26 mouse cellular contexts compared by ENCODE assay signal in genomic region chr5:121596226-121596625, GRCm38 (mm10). TPM values are rescaled to one million over a fixed set of nuclear protein-coding genes. Genes with fewer than 3 reads are reported as not detected.
"Had no signal": no experiment of that assay in that cellular context is flagged by ENCODE, and none has a peak within 500 bp of the region (broad histone marks: within the 10 kb centered on the region; RNA-seq: fewer than 3 reads in every experiment).

No protein-coding gene starts in this region.

- H3K9me3 ChIP-seq: kidney, embryonic 15.5 days; lung, embryonic 15.5 days had no signal

- H3K27ac ChIP-seq: kidney, embryonic 15.5 days; left cerebral cortex, adult 2 months; liver, embryonic 14.5 days; lung, embryonic 15.5 days had no signal

- H3K9ac ChIP-seq: kidney, embryonic 15.5 days; liver, embryonic 14.5 days; lung, embryonic 15.5 days had no signal

- H3K4me2 ChIP-seq: kidney, embryonic 15.5 days; liver, embryonic 11.5 days; lung, embryonic 15.5 days had no signal

- H3K4me3 ChIP-seq: kidney, embryonic 15.5 days; left cerebral cortex, adult 2 months; lung, embryonic 15.5 days had no signal

- H3K27me3 ChIP-seq: kidney, embryonic 15.5 days; lung, embryonic 15.5 days had no signal

- DNase-seq: kidney, adult 8-10 months; kidney, postnatal 10 days; kidney, postnatal 36 days; layer of hippocampus, postnatal 36 days; lung, adult 18-20 months; lung, postnatal 10 days; lung, postnatal 36 days; midbrain, embryonic 14.5 days; thymus, adult 2 months; thymus, postnatal 14 days; thymus, postnatal 4 days had no signal

- H3K36me3 ChIP-seq: kidney, embryonic 15.5 days; lung, embryonic 15.5 days had no signal

RNA-seq across cellular contexts. Expression of gene Gm42878, which starts 50.9 kb away (rescaled TPM):
- total RNA-seq: layer of hippocampus, postnatal 10 days; left cerebral cortex, postnatal 10 days; left cerebral cortex, postnatal 36 days; midbrain, postnatal 0 days had no signal
- polyA plus RNA-seq: kidney, embryonic 15.5 days; limb, embryonic 11.5 days; liver, embryonic 11.5 days; lung, embryonic 15.5 days; midbrain, embryonic 14.5 days; midbrain, postnatal 0 days; neural tube, embryonic 11.5 days; neural tube, embryonic 14.5 days; small intestine, adult 2 months; spleen, adult 2 months; stomach, embryonic 16.5 days; thymus, adult 2 months had no signal
